Mouse (Mus musculus) lung, embryonic 16.5 days (tissue): ENCODE data around the gene Llph. TPM values are rescaled to one million over a fixed set of nuclear protein-coding genes. Genes with fewer than 3 reads are reported as not detected.
A peak's percentile ranks its signal among the peaks of the same experiment; 100 is the strongest.

Source experiments
- ATAC-seq: fragments of 200-750 bp; cut with Nextera tagmentation; 2 replicates; pipeline ENCODE4 v1.8.0; 2017; ENCODE audit warnings: low read depth, mild to moderate bottlenecking, moderate library complexity
- H3K27ac ChIP-seq: fragments of 300-500 bp; sonication (generic); 2 replicates; pipeline ENCODE4 v1.5.1; 2014; ENCODE audit warnings: mild to moderate bottlenecking, control low read depth, low read length
- H3K27me3 ChIP-seq: fragments of 300-500 bp; sonication (generic); 2 replicates; pipeline ENCODE4 v1.6.1; 2014; ENCODE audit warnings: low read depth, low read length, mixed read lengths; ENCODE audit not compliant: control insufficient read depth, insufficient read depth
- H3K36me3 ChIP-seq: fragments of 300-500 bp; sonication (generic); 2 replicates; pipeline ENCODE4 v1.6.1; 2014; ENCODE audit warnings: low read length; ENCODE audit not compliant: control insufficient read depth, insufficient read depth
- H3K4me1 ChIP-seq: fragments of 300-500 bp; sonication (generic); replicated peaks from 2 replicates; pipeline ENCODE4 v1.6.1; 2014; ENCODE audit warnings: low read length, mixed read lengths; ENCODE audit not compliant: control insufficient read depth, insufficient read depth
- H3K4me2 ChIP-seq: fragments of 300-500 bp; sonication (generic); 2 replicates; pipeline ENCODE4 v1.6.1; 2014; ENCODE audit warnings: low read depth, low read length, control low read depth
- H3K4me3 ChIP-seq: fragments of 300-500 bp; sonication (generic); 2 replicates; pipeline ENCODE4 v1.5.1; 2014; ENCODE audit warnings: mild to moderate bottlenecking, low read length, control low read depth
- H3K9ac ChIP-seq: fragments of 300-500 bp; sonication (generic); 2 replicates; pipeline ENCODE4 v1.6.1; 2014; ENCODE audit warnings: low read length, control low read depth
- H3K9me3 ChIP-seq: fragments of 300-500 bp; sonication (generic); 2 replicates; pipeline ENCODE4 v1.6.1; 2016; ENCODE audit warnings: low read length; ENCODE audit not compliant: control insufficient read depth
- WGBS: fragments of 180-500 bp; shearing (Covaris S2); extraction: QIAGEN DNeasy Blood & Tissue Kit; methylation state at CpG from one replicate; pipeline ENCODE4 v1.1.7; 2014; 5-methylcytosine and 5-hydroxymethylcytosine counted together
- polyA plus RNA-seq: library from polyadenylated mRNA; unstranded; fragments of >200 nt; fragmentation: Nextera tagmentation; extraction: Ambion mirVana; gene quantifications from 2 replicates; pipeline ENCODE4 v1.2.1, GENCODE M21; 2015

Gene Llph
- polyA plus RNA-seq = 44.6 and 46.2 TPM in 2 replicates

DNA sequence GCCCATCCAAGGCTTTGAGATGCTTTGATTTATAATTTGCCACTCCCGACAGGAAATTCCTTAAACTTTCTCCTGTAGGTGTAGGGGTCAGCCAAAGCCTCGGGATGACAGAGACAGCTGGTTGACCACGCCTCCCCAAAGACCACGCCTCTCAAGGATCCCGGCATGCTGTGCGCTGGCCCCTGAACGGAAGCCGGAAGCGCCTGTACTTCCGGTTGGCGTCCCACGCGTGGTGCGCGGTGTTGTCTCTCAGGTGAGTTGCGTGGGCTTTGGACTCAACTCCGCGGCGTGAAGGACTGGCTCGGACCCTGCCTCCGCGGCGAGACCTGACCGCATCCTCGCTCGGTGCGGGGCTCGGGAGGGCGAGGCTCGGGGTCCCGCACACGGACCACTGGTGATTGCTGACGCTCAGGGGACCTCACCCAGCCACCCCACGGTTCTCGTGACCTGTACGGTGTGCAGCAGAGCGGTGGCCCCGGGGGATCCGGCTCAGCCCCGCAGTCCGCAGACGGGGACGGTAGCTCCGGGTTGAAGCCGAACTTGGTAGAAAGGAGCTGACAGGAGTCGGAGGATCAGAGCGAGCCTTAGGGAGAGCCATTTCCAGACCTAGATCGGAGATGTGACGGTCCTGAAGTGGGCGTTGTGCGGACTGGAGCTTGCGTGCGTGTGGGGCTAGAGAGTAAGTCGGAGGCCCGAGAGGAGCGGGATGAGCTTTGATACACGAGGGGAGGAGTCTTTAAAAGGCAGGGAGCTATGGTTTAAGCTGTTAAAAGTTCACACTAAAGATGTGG is at the start of gene Llph:
TSS of gene Llph (plus strand) at position 200 of the 791 bp plus-strand sequence.
- no peaks in the 10 kb centered on the region for H3K27me3 ChIP-seq
- peak within 1 kb of the TSS; percentile 80 for H3K4me3 ChIP-seq
- H3K27ac ChIP-seq = peak within 1 kb of the TSS; percentile 57
- peaks cover 12% of the 10 kb centered on the region; the same call in 1 of the 2 replicates for H3K4me1 ChIP-seq
- under 1% methylated on average over 56 of the region's 57 CpGs for WGBS
- peak; percentile 98 for ATAC-seq
- no peaks in the 10 kb centered on the region for H3K9me3 ChIP-seq
- H3K36me3 ChIP-seq = peaks cover 9% of the 10 kb centered on the region
- H3K4me2 ChIP-seq = peak within 1 kb of the TSS; percentile 73
- peak within 1 kb of the TSS; percentile 87 for H3K9ac ChIP-seq

GRCm38 (mm10) chr10:120182887-120183286 is 44.0 kb upstream of the Llph start:
- no peaks in the 10 kb centered on the region for H3K9me3 ChIP-seq
- WGBS = 90% methylated on average over 1 of the region's 1 CpGs
- H3K4me1 ChIP-seq = no peaks in the 10 kb centered on the region

DNA sequence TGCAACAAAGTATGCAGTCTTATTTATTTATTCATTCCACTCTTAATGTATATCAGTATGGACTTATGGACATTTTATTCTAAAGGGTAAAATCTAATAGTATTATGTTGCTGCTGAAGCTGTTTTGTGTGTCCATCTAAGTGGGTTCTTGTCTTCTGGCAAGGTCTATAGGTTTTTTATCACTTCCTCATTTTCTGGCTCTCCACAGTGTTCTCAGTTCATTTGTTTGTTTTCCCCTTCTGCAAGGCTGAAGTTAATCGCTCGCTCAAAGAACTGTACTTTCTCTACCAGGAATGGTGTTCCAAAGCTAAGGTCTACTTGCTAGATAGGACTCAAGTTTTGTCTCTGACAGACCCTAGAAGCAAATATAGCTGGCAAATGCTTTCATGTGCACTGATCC is 43.5 kb upstream of the Llph start:
- Histone ChIP-seq H3K9ac (no peak overlapping the region), H3K9me3 (no peaks in the 10 kb centered on the region), H3K36me3 (no peaks in the 10 kb centered on the region), H3K4me3 (no peak overlapping the region), H3K4me1 (no peaks in the 10 kb centered on the region), H3K27ac (no peak overlapping the region), H3K27me3 (no peaks in the 10 kb centered on the region), H3K4me2 (no peak overlapping the region)
- no peak for ATAC-seq
- 60% methylated on average over 2 of the region's 2 CpGs for WGBS

More at GRCm38 (mm10) chr10:120182887-120183286, 44.0 kb upstream of the Llph start:
- Histone ChIP-seq H3K27me3 (no peaks in the 10 kb centered on the region), H3K36me3 (no peaks in the 10 kb centered on the region), H3K27ac (no peak overlapping the region), H3K9ac (no peak overlapping the region), H3K4me3 (no peak overlapping the region), H3K4me2 (no peak overlapping the region)
- no peak for ATAC-seq

GRCm38 (mm10) chr10:120188513-120188912 is 38.4 kb upstream of the Llph start:
- Histone ChIP-seq H3K4me3 (no peak overlapping the region), H3K9ac (no peak overlapping the region), H3K4me2 (no peak overlapping the region), H3K36me3 (no peaks in the 10 kb centered on the region), H3K27me3 (no peaks in the 10 kb centered on the region), H3K4me1 (no peaks in the 10 kb centered on the region), H3K9me3 (no peaks in the 10 kb centered on the region), H3K27ac (no peak overlapping the region)
- WGBS = 35% methylated on average over 2 of the region's 2 CpGs
- ATAC-seq = no peak

DNA sequence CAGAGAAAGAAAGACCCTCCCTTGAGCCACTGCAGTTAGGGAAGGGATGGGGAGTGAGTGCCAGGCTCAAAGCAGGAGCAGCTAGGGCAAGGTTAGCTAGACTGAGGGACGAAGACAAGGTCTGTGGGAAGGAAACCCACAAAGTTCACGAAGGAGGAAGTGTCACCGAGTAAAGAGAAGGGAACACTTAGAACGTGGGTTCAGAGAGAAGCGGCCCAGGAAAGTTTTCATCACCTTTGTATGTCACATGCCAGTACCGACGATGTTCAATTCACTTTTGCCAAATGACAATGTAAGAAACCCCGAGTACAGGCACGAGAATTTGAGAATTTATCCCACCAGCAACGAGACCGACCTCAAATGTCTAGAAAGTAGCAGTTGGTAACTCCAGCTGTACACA is 37.6 kb upstream of the Llph start:
- H3K9me3 ChIP-seq = no peaks in the 10 kb centered on the region
- no peaks in the 10 kb centered on the region for H3K36me3 ChIP-seq
- ATAC-seq = no peak
- H3K9ac ChIP-seq = no peak overlapping the region
- no peaks in the 10 kb centered on the region for H3K4me1 ChIP-seq
- no peak overlapping the region for H3K4me3 ChIP-seq
- WGBS = 64% methylated on average over 11 of the region's 11 CpGs
- no peak overlapping the region for H3K27ac ChIP-seq
- H3K27me3 ChIP-seq = no peaks in the 10 kb centered on the region
- no peak overlapping the region for H3K4me2 ChIP-seq

GRCm38 (mm10) chr10:120189782-120190181 is 37.1 kb upstream of the Llph start:
- 41% methylated on average over 6 of the region's 6 CpGs for WGBS
- H3K27me3 ChIP-seq = no peaks in the 10 kb centered on the region
- H3K9ac ChIP-seq = no peak overlapping the region
- no peaks in the 10 kb centered on the region for H3K36me3 ChIP-seq
- no peaks in the 10 kb centered on the region for H3K4me1 ChIP-seq
- H3K9me3 ChIP-seq = no peaks in the 10 kb centered on the region
- no peak overlapping the region for H3K27ac ChIP-seq
- no peak overlapping the region for H3K4me3 ChIP-seq
- ATAC-seq = no peak
- no peak overlapping the region for H3K4me2 ChIP-seq

- Histone ChIP-seq H3K4me2 (no peak overlapping the region), H3K4me1 (no peaks in the 10 kb centered on the region), H3K9ac (no peak overlapping the region), H3K36me3 (no peaks in the 10 kb centered on the region), H3K9me3 (no peaks in the 10 kb centered on the region), H3K27ac (no peak overlapping the region), H3K4me3 (no peak overlapping the region), H3K27me3 (no peaks in the 10 kb centered on the region)
- ATAC-seq = no peak
- WGBS = 77% methylated on average over 6 of the region's 6 CpGs
These were observed 35.7 kb upstream of the Llph start for GRCm38 (mm10) chr10:120191165-120191564.

- 79% methylated on average over 4 of the region's 4 CpGs for WGBS
- Histone ChIP-seq H3K9me3 (no peaks in the 10 kb centered on the region), H3K27me3 (no peaks in the 10 kb centered on the region), H3K4me2 (no peak overlapping the region), H3K27ac (no peak overlapping the region), H3K36me3 (no peaks in the 10 kb centered on the region), H3K4me3 (no peak overlapping the region), H3K9ac (no peak overlapping the region), H3K4me1 (no peaks in the 10 kb centered on the region)
- no peak for ATAC-seq
These were observed 34.6 kb upstream of the Llph start for GRCm38 (mm10) chr10:120192278-120192677.

- no peak for ATAC-seq
These were observed 33.6 kb upstream of the Llph start for GRCm38 (mm10) chr10:120193255-120193654.

More at GRCm38 (mm10) chr10:120193255-120193654, 33.6 kb upstream of the Llph start:
- H3K9ac ChIP-seq = no peak overlapping the region
- WGBS = 88% methylated on average over 8 of the region's 8 CpGs
- no peak overlapping the region for H3K4me3 ChIP-seq
- no peak overlapping the region for H3K27ac ChIP-seq
- H3K4me2 ChIP-seq = no peak overlapping the region
- no peaks in the 10 kb centered on the region for H3K27me3 ChIP-seq
- H3K9me3 ChIP-seq = no peaks in the 10 kb centered on the region
- H3K4me1 ChIP-seq = no peaks in the 10 kb centered on the region
- H3K36me3 ChIP-seq = no peaks in the 10 kb centered on the region
